Mouse (Mus musculus) cortical plate, adult 2 months (tissue): ENCODE measurements around the gene Tmem91.

Experiments
- CTCF ChIP-seq: fragments of 200-500 bp; IDR thresholded peaks from 2 replicates; pipeline ENCODE4 v1.5.1; 2011; ENCODE audit warnings: mild to moderate bottlenecking, control low read depth, low read length; ENCODE audit not compliant: insufficient read depth; ENCODE audit errors: extremely low read depth
- POLR2A ChIP-seq: fragments of 200-500 bp; IDR thresholded peaks from 2 replicates; pipeline ENCODE4 v1.6.1; 2011; ENCODE audit warnings: mild to moderate bottlenecking, low read length, control low read depth; ENCODE audit not compliant: insufficient read depth; ENCODE audit errors: extremely low read depth

DNA sequence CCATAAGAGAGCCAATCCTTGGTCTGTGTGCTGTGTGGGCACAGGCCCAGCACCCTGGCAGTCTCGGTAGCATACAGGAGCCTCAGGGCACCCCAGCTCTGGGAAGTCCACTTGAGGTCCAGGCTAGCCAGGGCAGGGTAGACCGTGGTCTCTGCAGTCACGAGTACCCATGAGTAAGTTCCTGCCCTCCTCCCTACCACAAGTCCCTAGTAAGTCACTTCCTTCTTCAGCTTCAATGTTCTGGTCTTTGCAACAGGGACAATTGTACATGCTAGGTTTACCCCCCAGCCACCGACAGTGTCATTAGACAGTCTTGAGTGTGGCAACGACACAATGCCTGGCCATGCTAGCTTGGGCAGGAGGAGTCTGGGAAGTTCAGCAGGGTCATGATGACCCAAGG, 42.3 kb downstream of the Tmem91 start:
- TF ChIP-seq CTCF (no peak), POLR2A (no peak)
